Mouse (Mus musculus) C2C12 (cell line): ENCODE data around the gene Vmn1r1. TPM values are rescaled to one million over a fixed set of nuclear protein-coding genes. Genes with fewer than 3 reads are reported as not detected.

ENCODE experiments used
- H3K27me3 ChIP-seq: one replicate; pipeline ENCODE4 v1.6.1; 2011; ENCODE audit not compliant: control insufficient read depth, insufficient read depth, insufficient read length
- H3K36me3 ChIP-seq: one replicate; pipeline ENCODE4 v1.6.1; 2011; ENCODE audit not compliant: control insufficient read depth, insufficient read depth
- H3K4me3 ChIP-seq: one replicate; pipeline ENCODE4 v1.5.1; 2011; ENCODE audit warnings: mild to moderate bottlenecking, control low read depth; ENCODE audit not compliant: poor library complexity, insufficient read depth, severe bottlenecking
- H3K79me2 ChIP-seq: one replicate; pipeline ENCODE4 v1.6.1; 2011; ENCODE audit not compliant: control insufficient read depth, insufficient read depth
- H3K79me3 ChIP-seq: one replicate; pipeline ENCODE4 v1.6.1; 2011; ENCODE audit warnings: low read depth, control low read depth
- H3ac ChIP-seq: one replicate; pipeline ENCODE3; 2011; ENCODE audit warnings: low read depth; ENCODE audit not compliant: control insufficient read depth, insufficient read length
- CEBPB ChIP-seq: IDR thresholded peaks from one replicate; pipeline ENCODE4 v1.6.1; 2011; ENCODE audit warnings: low read depth, mild to moderate bottlenecking, control low read depth, moderate library complexity
- CTCF ChIP-seq: IDR thresholded peaks from one replicate; pipeline ENCODE4 v1.5.1; 2011; ENCODE audit not compliant: control insufficient read depth, insufficient read depth, insufficient read length
- FOSL1 ChIP-seq: IDR thresholded peaks from one replicate; pipeline ENCODE4 v1.8.0; 2011; ENCODE audit warnings: mild to moderate bottlenecking, low read length; ENCODE audit not compliant: poor library complexity, insufficient read depth, severe bottlenecking
- MAX ChIP-seq: IDR thresholded peaks from one replicate; pipeline ENCODE4 v1.6.1; 2011; ENCODE audit warnings: mild to moderate bottlenecking, control low read depth
- MYOD1 ChIP-seq: IDR thresholded peaks from one replicate; pipeline ENCODE4 v1.6.1; 2011; ENCODE audit warnings: low read depth; ENCODE audit not compliant: control insufficient read depth, insufficient read length
- MYOG ChIP-seq: IDR thresholded peaks from one replicate; pipeline ENCODE4 v1.6.1; 2011; ENCODE audit not compliant: control insufficient read depth, insufficient read length; ENCODE audit errors: extremely low read depth
- USF1 ChIP-seq: IDR thresholded peaks from one replicate; pipeline ENCODE4 v1.6.1; 2011; ENCODE audit warnings: low read depth, mild to moderate bottlenecking, control low read depth, moderate library complexity
- polyA plus RNA-seq: library from polyadenylated mRNA; unstranded; fragments of >200 nt; fragmentation: generic; extraction: Trizol; gene quantifications from one replicate; pipeline ENCODE4 v1.2.1, GENCODE M21; 2012; ENCODE audit warnings: missing spikeins

Vmn1r1 gene
- polyA plus RNA-seq, 1 experiment, result not detected

- Histone ChIP-seq H3K79me3 (peaks cover 46% of the 10 kb centered on the region), H3K4me3 (peak overlapping the region; percentile 82), H3K36me3 (peaks cover 25% of the 10 kb centered on the region), H3K79me2 (peaks cover 52% of the 10 kb centered on the region), H3K27me3 (no peaks in the 10 kb centered on the region), H3ac (peak overlapping the region; percentile 80)
- TF ChIP-seq USF1 (no peak), CEBPB (no peak), FOSL1 (no peak), MYOD1 (no peak), MYOG (no peak), CTCF (no peak), MAX (no peak)
These were observed 39.3 kb downstream of the Vmn1r1 start for GRCm38 (mm10) chr1:182124924-182125368.

DNA sequence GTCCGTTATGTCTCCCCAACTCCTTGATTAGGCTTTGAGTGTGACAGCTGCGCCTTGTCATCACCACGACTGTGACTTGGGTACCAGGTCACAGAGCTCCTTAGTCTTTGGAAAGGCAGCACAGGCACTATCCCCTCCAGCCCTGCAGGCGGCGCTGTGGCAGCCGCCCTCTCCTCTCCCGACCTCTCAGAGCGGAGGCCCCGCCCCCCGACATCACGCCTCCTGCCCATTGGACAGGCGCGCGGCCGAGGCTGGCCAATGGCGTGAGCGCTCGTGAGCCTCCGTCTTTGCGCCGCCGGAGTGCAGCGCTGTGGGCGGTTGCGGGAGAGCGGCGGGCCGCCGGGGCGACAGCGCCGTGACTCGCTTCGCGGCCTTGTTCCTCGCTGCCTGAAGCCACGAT lies 39.8 kb downstream of the Vmn1r1 start, which contains the start of gene Srp9:
TSS of gene Srp9 (plus strand) at position 232 of the 400 bp plus-strand sequence.
- peaks cover 21% of the 10 kb centered on the region for H3K36me3 ChIP-seq
- peaks cover 44% of the 10 kb centered on the region for H3K79me3 ChIP-seq
- peak within 1 kb of the TSS; percentile 82 for H3K4me3 ChIP-seq
- H3K27me3 ChIP-seq, result no peaks in the 10 kb centered on the region
- H3K79me2 ChIP-seq, result peaks cover 48% of the 10 kb centered on the region
- peak within 1 kb of the TSS; percentile 80 for H3ac ChIP-seq
- peak; percentile 22 for TF ChIP-seq MAX
- TF ChIP-seq MYOD1, result no peak
- peak; percentile 93 for TF ChIP-seq CTCF
- no peak for TF ChIP-seq MYOG
- no peak for TF ChIP-seq FOSL1
- TF ChIP-seq CEBPB, result no peak
- TF ChIP-seq USF1, result no peak

- H3K79me3 ChIP-seq, result peaks cover 25% of the 10 kb centered on the region
- H3K4me3 ChIP-seq, result no peak overlapping the region
- H3ac ChIP-seq, result no peak overlapping the region
- no peaks in the 10 kb centered on the region for H3K27me3 ChIP-seq
- peaks cover 27% of the 10 kb centered on the region for H3K79me2 ChIP-seq
- no peak for TF ChIP-seq MYOD1
- TF ChIP-seq MAX, result no peak
- TF ChIP-seq CEBPB, result no peak
- no peak for TF ChIP-seq CTCF
- no peak for TF ChIP-seq MYOG
- no peak for TF ChIP-seq FOSL1
- TF ChIP-seq USF1, result no peak
- H3K36me3 ChIP-seq, result peaks cover 10% of the 10 kb centered on the region
These were observed 41.9 kb downstream of the Vmn1r1 start for GRCm38 (mm10) chr1:182122413-182122812.

GRCm38 (mm10) chr1:182115651-182116408 lies 48.5 kb downstream of the Vmn1r1 start:
- Histone ChIP-seq H3K36me3 (no peaks in the 10 kb centered on the region), H3K27me3 (no peaks in the 10 kb centered on the region), H3K79me3 (no peaks in the 10 kb centered on the region), H3K4me3 (no peak overlapping the region), H3ac (no peak overlapping the region), H3K79me2 (no peaks in the 10 kb centered on the region)
- TF ChIP-seq FOSL1 (no peak), CTCF (peak; percentile 80)

DNA sequence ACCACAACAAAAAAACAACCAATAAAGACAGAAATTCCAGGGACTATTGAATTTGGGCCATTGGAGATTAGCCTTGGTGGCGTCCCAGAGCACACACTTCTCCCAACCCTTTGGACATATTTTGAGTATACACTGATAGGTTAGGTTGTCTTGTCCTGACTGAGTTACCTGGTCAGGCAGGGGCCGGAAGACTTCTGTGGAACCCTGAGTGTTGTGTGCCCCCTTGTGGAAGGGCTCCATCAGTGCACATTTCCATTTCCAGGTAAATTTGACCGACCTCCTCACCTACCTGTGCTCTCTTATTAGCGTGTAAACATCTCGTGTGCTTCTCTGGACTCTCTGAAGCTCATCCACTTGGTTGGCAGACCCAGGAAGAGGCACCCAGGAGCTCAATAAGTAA lies 49.1 kb downstream of the Vmn1r1 start:
- no peak overlapping the region for H3K4me3 ChIP-seq
- no peaks in the 10 kb centered on the region for H3K36me3 ChIP-seq
- no peak overlapping the region for H3ac ChIP-seq
- no peaks in the 10 kb centered on the region for H3K27me3 ChIP-seq
- H3K79me2 ChIP-seq, result no peaks in the 10 kb centered on the region
- H3K79me3 ChIP-seq, result no peaks in the 10 kb centered on the region
- TF ChIP-seq MYOG (no peak), USF1 (no peak), FOSL1 (no peak), CTCF (peak; percentile 47)
